Mouse (Mus musculus): ENCODE results near the gene Mospd3. TPM values are rescaled to one million over a fixed set of nuclear protein-coding genes. Genes with fewer than 3 reads are reported as not detected.

Mospd3 gene
- polyA plus RNA-seq, 1 experiment from 2014 or later = 81.7 TPM

GRCm38 (mm10) chr5:137641054-137641453 is 40.2 kb upstream of the Mospd3 start, which contains the start of gene Sap25:
Sap25 (plus strand) TSS chr5:137641334.
- peaks cover 26% of the 10 kb centered on the region for H3K27me3 ChIP-seq (ENCODE audit: control insufficient read depth, insufficient read depth, low read length)
- DNase-seq (ENCODE audit: low spot score) (no peak), ATAC-seq (ENCODE audit: low FRiP score) (no peak)
- no peak within 1 kb of the TSS for H3K4me3 ChIP-seq (replicated peaks; ENCODE audit: low read length)
- H3K36me3 ChIP-seq (replicated peaks; ENCODE audit: control insufficient read depth, insufficient read depth) = peaks cover 65% of the 10 kb centered on the region
- no peak within 1 kb of the TSS for H3K4me2 ChIP-seq (replicated peaks)
- no peak within 1 kb of the TSS for H3K27ac ChIP-seq
- no peaks in the 10 kb centered on the region for H3K9me3 ChIP-seq (ENCODE audit: control insufficient read depth, low read length)
- no peak within 1 kb of the TSS for H3K9ac ChIP-seq
- WGBS = 85% methylated on average over 19 of the region's 19 CpGs
- peaks cover 6% of the 10 kb centered on the region; the same call in 1 of the 2 replicates for H3K4me1 ChIP-seq (replicated peaks; ENCODE audit: control insufficient read depth, insufficient read depth, low read length)

DNA sequence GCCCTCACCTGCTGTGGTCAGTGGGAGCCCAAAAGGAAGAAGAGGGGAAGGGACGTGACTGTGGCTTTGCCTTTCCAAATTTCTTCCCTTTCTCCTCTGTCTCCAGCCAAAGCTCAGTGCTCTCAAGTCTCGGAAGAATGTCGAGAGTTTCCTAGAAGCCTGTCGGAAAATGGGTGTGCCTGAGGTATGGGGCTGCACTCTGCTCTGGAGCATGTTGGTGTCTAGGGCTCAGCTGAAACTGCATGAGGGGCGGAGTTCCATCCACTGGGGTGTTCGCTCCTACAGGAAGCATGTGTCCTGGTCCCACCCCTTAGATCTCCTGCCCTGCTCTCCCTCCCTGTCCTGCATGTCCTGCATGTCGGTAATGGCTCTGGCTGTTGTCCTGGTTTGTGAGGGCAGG is 38.6 kb upstream of the Mospd3 start:
- no peak overlapping the region for H3K4me2 ChIP-seq (replicated peaks)
- WGBS = 82% methylated on average over 7 of the region's 7 CpGs
- no peak for DNase-seq (ENCODE audit: low spot score)
- H3K4me3 ChIP-seq (replicated peaks; ENCODE audit: low read length) = no peak overlapping the region
- peaks cover 11% of the 10 kb centered on the region for H3K27me3 ChIP-seq (ENCODE audit: control insufficient read depth, insufficient read depth, low read length)
- H3K36me3 ChIP-seq (replicated peaks; ENCODE audit: control insufficient read depth, insufficient read depth) = peaks cover 79% of the 10 kb centered on the region
- ATAC-seq (ENCODE audit: low FRiP score) = no peak
- H3K4me1 ChIP-seq (replicated peaks; ENCODE audit: control insufficient read depth, insufficient read depth, low read length) = no peaks in the 10 kb centered on the region; the same call in 1 of the 2 replicates
- H3K9ac ChIP-seq = no peak overlapping the region
- H3K9me3 ChIP-seq (ENCODE audit: control insufficient read depth, low read length) = no peaks in the 10 kb centered on the region
- no peak overlapping the region for H3K27ac ChIP-seq

- 72% methylated on average over 12 of the region's 12 CpGs for WGBS
- no peak overlapping the region for H3K4me3 ChIP-seq (replicated peaks; ENCODE audit: low read length)
- no peaks in the 10 kb centered on the region for H3K27me3 ChIP-seq (ENCODE audit: control insufficient read depth, insufficient read depth, low read length)
- no peak for DNase-seq (ENCODE audit: low spot score)
- H3K9ac ChIP-seq = peak overlapping the region; percentile 14; the same call in 1 of the 2 replicates
- ATAC-seq (ENCODE audit: low FRiP score) = no peak
- H3K4me1 ChIP-seq (replicated peaks; ENCODE audit: control insufficient read depth, insufficient read depth, low read length) = peaks cover 30% of the 10 kb centered on the region
- no peak overlapping the region for H3K27ac ChIP-seq
- H3K4me2 ChIP-seq (replicated peaks) = no peak overlapping the region
- H3K36me3 ChIP-seq (replicated peaks; ENCODE audit: control insufficient read depth, insufficient read depth) = peaks cover 48% of the 10 kb centered on the region
- H3K9me3 ChIP-seq (ENCODE audit: control insufficient read depth, low read length) = no peaks in the 10 kb centered on the region
These were observed 32.7 kb upstream of the Mospd3 start for GRCm38 (mm10) chr5:137633397-137634084.

DNA sequence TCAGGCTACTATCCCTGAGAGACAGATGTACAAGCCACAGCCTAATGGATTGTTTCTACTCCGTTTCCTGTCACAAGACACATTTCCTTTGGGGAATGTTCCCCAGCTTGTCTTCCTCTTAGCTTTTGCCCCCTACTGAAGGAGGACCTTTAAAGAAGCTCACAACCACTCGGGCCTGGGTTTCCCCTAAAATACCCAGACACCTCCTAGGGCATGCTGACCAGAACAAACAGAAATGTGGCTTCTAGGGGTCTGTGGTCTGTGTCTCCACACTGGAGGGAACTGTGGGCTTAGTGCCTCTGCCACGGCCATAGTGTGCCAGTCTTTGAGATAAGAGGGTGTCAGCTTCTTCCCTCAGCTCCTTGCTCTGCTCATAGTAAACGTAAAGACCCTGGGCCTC is 30.7 kb upstream of the Mospd3 start:
- H3K4me3 ChIP-seq (replicated peaks; ENCODE audit: low read length) = no peak overlapping the region
- peaks cover 28% of the 10 kb centered on the region for H3K36me3 ChIP-seq (replicated peaks; ENCODE audit: control insufficient read depth, insufficient read depth)
- peak overlapping the region; percentile 85; the same call in 1 of the 2 replicates for H3K9ac ChIP-seq
- H3K9me3 ChIP-seq (ENCODE audit: control insufficient read depth, low read length) = no peaks in the 10 kb centered on the region
- 66% methylated on average over 4 of the region's 4 CpGs for WGBS
- DNase-seq (ENCODE audit: low spot score) = no peak
- peaks cover 37% of the 10 kb centered on the region for H3K4me1 ChIP-seq (replicated peaks; ENCODE audit: control insufficient read depth, insufficient read depth, low read length)
- H3K27me3 ChIP-seq (ENCODE audit: control insufficient read depth, insufficient read depth, low read length) = no peaks in the 10 kb centered on the region
- ATAC-seq (ENCODE audit: low FRiP score) = no peak
- peak overlapping the region; percentile 63; the same call in 1 of the 2 replicates for H3K4me2 ChIP-seq (replicated peaks)
- peak overlapping the region; percentile 56; the same call in 1 of the 2 replicates for H3K27ac ChIP-seq

DNA sequence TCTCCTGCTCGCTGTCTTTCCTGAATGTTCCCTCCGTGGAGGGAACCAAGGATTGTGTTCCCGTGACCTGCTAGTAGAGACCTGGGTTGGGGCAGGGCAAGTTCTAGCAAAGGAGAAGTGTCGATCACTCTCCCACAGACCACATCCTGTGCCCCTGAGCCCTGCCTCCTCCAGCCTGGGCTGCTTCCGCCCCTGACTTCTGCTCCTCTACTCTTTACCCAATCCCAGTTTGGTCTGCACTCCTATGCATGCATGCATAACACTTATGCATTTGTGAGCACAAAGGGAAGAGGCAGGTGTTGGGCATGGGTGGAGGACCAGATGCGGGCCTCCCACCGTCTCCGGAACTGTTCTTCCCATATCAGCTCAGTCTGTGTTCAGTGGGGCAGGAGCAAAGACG is 30.3 kb upstream of the Mospd3 start:
- peak overlapping the region; percentile 85; the same call in 1 of the 2 replicates for H3K9ac ChIP-seq
- H3K4me1 ChIP-seq (replicated peaks; ENCODE audit: control insufficient read depth, insufficient read depth, low read length) = peaks cover 37% of the 10 kb centered on the region

DNA sequence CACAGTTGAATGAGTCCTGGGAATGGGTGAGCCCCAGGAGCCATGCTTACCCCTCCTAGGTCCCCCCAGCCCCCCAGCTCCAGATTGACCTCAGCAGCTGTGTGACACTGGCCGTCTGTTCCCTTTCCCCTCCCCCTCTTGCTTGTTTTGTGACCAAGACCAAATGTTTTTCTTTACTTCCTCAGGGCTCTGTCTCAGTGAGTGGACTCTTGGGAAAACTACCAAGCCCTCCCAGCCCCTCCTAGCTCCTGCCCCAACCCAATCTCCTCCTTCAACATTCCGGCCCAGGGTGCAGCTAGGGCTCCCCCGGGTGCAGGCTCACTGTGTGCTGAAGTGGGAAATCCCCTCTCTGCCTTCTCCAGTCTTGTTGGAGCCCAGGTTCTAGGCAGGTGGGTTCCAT is 29.7 kb upstream of the Mospd3 start:
- Histone ChIP-seq H3K4me3 (replicated peaks; ENCODE audit: low read length) (peak overlapping the region; percentile 80), H3K36me3 (replicated peaks; ENCODE audit: control insufficient read depth, insufficient read depth) (peaks cover 18% of the 10 kb centered on the region), H3K9ac (peak overlapping the region; percentile 85), H3K27me3 (ENCODE audit: control insufficient read depth, insufficient read depth, low read length) (no peaks in the 10 kb centered on the region), H3K9me3 (ENCODE audit: control insufficient read depth, low read length) (no peaks in the 10 kb centered on the region), H3K4me1 (replicated peaks; ENCODE audit: control insufficient read depth, insufficient read depth, low read length) (peaks cover 37% of the 10 kb centered on the region), H3K4me2 (replicated peaks) (peak overlapping the region; percentile 63), H3K27ac (peak overlapping the region; percentile 56)
- ATAC-seq (ENCODE audit: low FRiP score) (no peak), DNase-seq (ENCODE audit: low spot score) (no peak)
- WGBS = 38% methylated on average over 3 of the region's 3 CpGs

More for the DNA sequence above, 30.3 kb upstream of the Mospd3 start:
- Histone ChIP-seq H3K27ac (peak overlapping the region; percentile 56), H3K4me2 (replicated peaks) (peak overlapping the region; percentile 63), H3K4me3 (replicated peaks; ENCODE audit: low read length) (0 out of 2 replicates have a peak overlapping the region, but pooled peaks have one; percentile 80), H3K9me3 (ENCODE audit: control insufficient read depth, low read length) (no peaks in the 10 kb centered on the region), H3K27me3 (ENCODE audit: control insufficient read depth, insufficient read depth, low read length) (no peaks in the 10 kb centered on the region), H3K36me3 (replicated peaks; ENCODE audit: control insufficient read depth, insufficient read depth) (peaks cover 24% of the 10 kb centered on the region)
- WGBS = 60% methylated on average over 9 of the region's 9 CpGs
- no peak for DNase-seq (ENCODE audit: low spot score)
- no peak for ATAC-seq (ENCODE audit: low FRiP score)

- Histone ChIP-seq H3K36me3 (replicated peaks; ENCODE audit: control insufficient read depth, insufficient read depth) (peaks cover 14% of the 10 kb centered on the region), H3K9me3 (ENCODE audit: control insufficient read depth, low read length) (no peaks in the 10 kb centered on the region), H3K4me1 (replicated peaks; ENCODE audit: control insufficient read depth, insufficient read depth, low read length) (peaks cover 37% of the 10 kb centered on the region), H3K4me2 (replicated peaks) (peak overlapping the region; percentile 63), H3K9ac (peak overlapping the region; percentile 85), H3K4me3 (replicated peaks; ENCODE audit: low read length) (peak overlapping the region; percentile 80), H3K27me3 (ENCODE audit: control insufficient read depth, insufficient read depth, low read length) (no peaks in the 10 kb centered on the region), H3K27ac (no peak overlapping the region)
- 25% methylated on average over 6 of the region's 6 CpGs for WGBS
- DNase-seq (ENCODE audit: low spot score) (no peak), ATAC-seq (ENCODE audit: low FRiP score) (no peak)
These were observed 29.2 kb upstream of the Mospd3 start for GRCm38 (mm10) chr5:137629906-137630545.

GRCm38 (mm10) chr5:137629306-137629721 is 28.5 kb upstream of the Mospd3 start:
- Histone ChIP-seq H3K4me3 (replicated peaks; ENCODE audit: low read length) (peak overlapping the region; percentile 80), H3K4me2 (replicated peaks) (peak overlapping the region; percentile 63), H3K9ac (peak overlapping the region; percentile 85), H3K36me3 (replicated peaks; ENCODE audit: control insufficient read depth, insufficient read depth) (peaks cover 8% of the 10 kb centered on the region), H3K4me1 (replicated peaks; ENCODE audit: control insufficient read depth, insufficient read depth, low read length) (peaks cover 37% of the 10 kb centered on the region), H3K27ac (peak overlapping the region; percentile 86), H3K9me3 (ENCODE audit: control insufficient read depth, low read length) (no peaks in the 10 kb centered on the region), H3K27me3 (ENCODE audit: control insufficient read depth, insufficient read depth, low read length) (no peaks in the 10 kb centered on the region)
- DNase-seq (ENCODE audit: low spot score) = peak; percentile 55
- peak; percentile 4; the same call in 1 of the 2 replicates for ATAC-seq (ENCODE audit: low FRiP score)
- under 1% methylated on average over 17 of the region's 23 CpGs for WGBS

DNA sequence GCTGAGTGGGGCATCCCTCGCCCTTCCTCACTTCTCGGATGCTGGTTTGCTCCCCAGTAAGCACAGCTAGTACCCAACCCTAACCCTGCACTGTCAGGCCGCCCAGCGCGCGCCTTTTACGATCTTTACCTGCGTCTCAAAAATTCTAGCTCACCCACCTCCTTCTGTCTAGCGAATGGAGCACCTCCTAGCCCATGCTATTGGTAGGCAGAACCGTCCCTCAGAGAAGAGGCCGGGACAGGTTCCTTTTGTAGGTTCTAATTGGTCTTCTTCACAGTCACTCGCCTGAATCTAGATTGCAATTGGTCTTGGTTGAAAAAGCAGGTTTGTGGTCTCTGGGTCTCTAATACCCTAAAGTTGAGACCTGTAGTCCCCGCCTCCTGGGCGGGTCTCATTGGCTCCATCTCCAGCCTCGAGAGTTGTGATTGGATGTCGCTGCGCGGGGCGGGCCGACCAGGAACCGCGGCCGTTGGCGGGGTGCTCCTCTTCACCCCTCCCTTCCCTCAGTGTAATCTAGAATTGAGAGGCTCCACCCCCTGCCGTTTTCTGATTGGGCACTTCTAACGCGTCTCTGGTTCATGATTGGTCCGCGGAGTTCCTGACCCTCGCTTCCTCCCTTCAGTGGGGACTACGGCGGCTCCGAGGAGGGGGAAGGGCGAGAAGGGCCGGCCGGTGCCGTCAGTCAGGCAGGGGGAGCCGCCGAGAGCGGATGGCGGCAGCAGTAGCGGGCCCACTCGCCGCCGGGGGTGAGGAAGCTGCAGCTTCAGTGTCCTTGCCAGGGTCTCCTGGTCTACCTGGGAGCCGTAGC is 27.8 kb upstream of the Mospd3 start, which contains the start of the genes Fbxo24, Lrch4 and Gm20605:
TSS of gene Fbxo24 (minus strand) at position 505 of the 808 bp plus-strand sequence.
TSS of gene Lrch4 (plus strand) at position 624 of the 808 bp plus-strand sequence.
TSS of gene Gm20605 (plus strand) at position 678 of the 808 bp plus-strand sequence.
- Histone ChIP-seq H3K9me3 (ENCODE audit: control insufficient read depth, low read length) (no peaks in the 10 kb centered on the region), H3K4me3 (replicated peaks; ENCODE audit: low read length) (peak within 1 kb of the TSS; percentile 80), H3K4me2 (replicated peaks) (peak within 1 kb of the TSS; percentile 63), H3K27me3 (ENCODE audit: control insufficient read depth, insufficient read depth, low read length) (no peaks in the 10 kb centered on the region), H3K36me3 (replicated peaks; ENCODE audit: control insufficient read depth, insufficient read depth) (peaks cover 1% of the 10 kb centered on the region), H3K9ac (peak within 1 kb of the TSS; percentile 85), H3K4me1 (replicated peaks; ENCODE audit: control insufficient read depth, insufficient read depth, low read length) (peaks cover 37% of the 10 kb centered on the region), H3K27ac (peak within 1 kb of the TSS; percentile 92)
- ATAC-seq (ENCODE audit: low FRiP score) = peak; percentile 99
- WGBS = under 1% methylated on average over 45 of the region's 46 CpGs
- peak; percentile 98 for DNase-seq (ENCODE audit: low spot score)

All from hindbrain, embryonic 14.5 days (tissue).